Mouse (Mus musculus) stomach, embryonic 14.5 days (tissue): ENCODE results near the gene Tmem178b. TPM values are rescaled to one million over a fixed set of nuclear protein-coding genes. Genes with fewer than 3 reads are reported as not detected.

Source experiments
- ATAC-seq: fragments of 200-750 bp; cut with Nextera tagmentation; 2 replicates; pipeline ENCODE4 v1.8.0; 2017; ENCODE audit warnings: low read depth, moderate TSS enrichment; ENCODE audit not compliant: insufficient number of reproducible peaks, insufficient read depth, low FRiP score
- H3K27ac ChIP-seq: fragments of 300-500 bp; sonication (generic); 2 replicates; pipeline ENCODE4 v1.5.1; 2014; ENCODE audit warnings: mild to moderate bottlenecking, low read length, moderate library complexity, mixed read lengths
- H3K27me3 ChIP-seq: fragments of 300-500 bp; sonication (generic); 2 replicates; pipeline ENCODE4 v1.6.1; 2014; ENCODE audit warnings: low read length, control low read depth, mixed read lengths; ENCODE audit not compliant: control insufficient read depth, insufficient read depth
- H3K36me3 ChIP-seq: fragments of 300-500 bp; sonication (generic); 2 replicates; pipeline ENCODE4 v1.6.1; 2014; ENCODE audit warnings: mild to moderate bottlenecking, control low read depth, low read length, moderate library complexity, mixed read lengths; ENCODE audit not compliant: control insufficient read depth, insufficient read depth
- H3K4me1 ChIP-seq: fragments of 300-500 bp; sonication (generic); 2 replicates; pipeline ENCODE4 v1.6.1; 2014; ENCODE audit warnings: low read length, control low read depth, mixed read lengths; ENCODE audit not compliant: control insufficient read depth, insufficient read depth
- H3K4me2 ChIP-seq: fragments of 300-500 bp; sonication (generic); replicated peaks from 2 replicates; pipeline ENCODE4 v1.6.1; 2014; ENCODE audit warnings: low read depth, low read length, control low read depth
- H3K4me3 ChIP-seq: fragments of 300-500 bp; sonication (generic); 2 replicates; pipeline ENCODE4 v1.5.1; 2014; ENCODE audit warnings: low read depth, low read length, control low read depth
- H3K9ac ChIP-seq: fragments of 300-500 bp; sonication (generic); replicated peaks from 2 replicates; pipeline ENCODE4 v1.6.1; 2014; ENCODE audit warnings: low read depth, mild to moderate bottlenecking, control low read depth, low read length, moderate library complexity, mixed read lengths
- H3K9me3 ChIP-seq: fragments of 300-500 bp; sonication (generic); 2 replicates; pipeline ENCODE4 v1.6.1; 2016; ENCODE audit warnings: low read depth, low read length, control low read depth; ENCODE audit not compliant: control insufficient read depth
- WGBS: fragments of 180-500 bp; shearing (Covaris S2); extraction: QIAGEN DNeasy Blood & Tissue Kit; methylation state at CpG from one replicate; pipeline ENCODE4 v1.1.7; 2014; 5-methylcytosine and 5-hydroxymethylcytosine counted together
- polyA plus RNA-seq: library from polyadenylated mRNA; unstranded; fragments of >200 nt; fragmentation: Nextera tagmentation; extraction: Ambion mirVana; gene quantifications from 2 replicates; pipeline ENCODE4 v1.2.1, GENCODE M21; 2014

The Tmem178b gene
- polyA plus RNA-seq, 1 experiment from 2014 or later = 1.5 TPM

- ATAC-seq = no peak
- H3K4me3 ChIP-seq = no peak overlapping the region
- H3K4me1 ChIP-seq = no peaks in the 10 kb centered on the region
- WGBS = 69% methylated on average over 3 of the region's 3 CpGs
- H3K27ac ChIP-seq = no peak overlapping the region
- no peak overlapping the region for H3K9ac ChIP-seq
- no peak overlapping the region for H3K4me2 ChIP-seq
- H3K9me3 ChIP-seq = no peaks in the 10 kb centered on the region
- H3K27me3 ChIP-seq = no peaks in the 10 kb centered on the region
- no peaks in the 10 kb centered on the region for H3K36me3 ChIP-seq
These were observed 63.5 kb downstream of the Tmem178b start for GRCm38 (mm10) chr6:39936590-39936989.

DNA sequence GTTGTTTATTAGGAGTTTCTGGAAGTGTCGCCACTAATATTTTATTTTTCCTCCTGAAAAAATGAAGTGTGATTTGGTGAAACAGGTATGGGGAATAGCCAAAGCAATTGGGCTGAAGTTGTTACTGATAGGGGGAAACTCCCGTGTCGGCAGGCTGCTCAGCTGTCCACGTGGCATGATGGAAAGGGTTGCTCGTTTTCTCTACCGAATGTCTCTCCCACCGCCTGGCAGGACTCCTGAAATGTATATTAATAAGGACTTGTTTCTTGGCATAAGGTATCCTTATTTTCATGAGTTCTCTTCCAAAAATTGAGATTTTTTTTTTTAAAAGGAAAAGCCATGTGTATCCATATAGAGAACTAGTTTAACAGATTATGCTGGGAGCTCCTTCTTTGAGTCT is 67.8 kb downstream of the Tmem178b start:
- no peaks in the 10 kb centered on the region for H3K9me3 ChIP-seq
- no peaks in the 10 kb centered on the region for H3K4me1 ChIP-seq
- H3K36me3 ChIP-seq = no peaks in the 10 kb centered on the region
- H3K4me3 ChIP-seq = no peak overlapping the region
- ATAC-seq = no peak
- H3K27ac ChIP-seq = no peak overlapping the region
- no peaks in the 10 kb centered on the region for H3K27me3 ChIP-seq
- H3K9ac ChIP-seq = no peak overlapping the region
- WGBS = 75% methylated on average over 7 of the region's 7 CpGs
- no peak overlapping the region for H3K4me2 ChIP-seq

GRCm38 (mm10) chr6:39944854-39945253 is 71.8 kb downstream of the Tmem178b start:
- no peak for ATAC-seq
- Histone ChIP-seq H3K27me3 (no peaks in the 10 kb centered on the region), H3K9me3 (no peaks in the 10 kb centered on the region), H3K36me3 (no peaks in the 10 kb centered on the region), H3K9ac (no peak overlapping the region), H3K4me2 (no peak overlapping the region), H3K4me3 (no peak overlapping the region), H3K27ac (no peak overlapping the region), H3K4me1 (no peaks in the 10 kb centered on the region)
- WGBS = 77% methylated on average over 9 of the region's 9 CpGs

DNA sequence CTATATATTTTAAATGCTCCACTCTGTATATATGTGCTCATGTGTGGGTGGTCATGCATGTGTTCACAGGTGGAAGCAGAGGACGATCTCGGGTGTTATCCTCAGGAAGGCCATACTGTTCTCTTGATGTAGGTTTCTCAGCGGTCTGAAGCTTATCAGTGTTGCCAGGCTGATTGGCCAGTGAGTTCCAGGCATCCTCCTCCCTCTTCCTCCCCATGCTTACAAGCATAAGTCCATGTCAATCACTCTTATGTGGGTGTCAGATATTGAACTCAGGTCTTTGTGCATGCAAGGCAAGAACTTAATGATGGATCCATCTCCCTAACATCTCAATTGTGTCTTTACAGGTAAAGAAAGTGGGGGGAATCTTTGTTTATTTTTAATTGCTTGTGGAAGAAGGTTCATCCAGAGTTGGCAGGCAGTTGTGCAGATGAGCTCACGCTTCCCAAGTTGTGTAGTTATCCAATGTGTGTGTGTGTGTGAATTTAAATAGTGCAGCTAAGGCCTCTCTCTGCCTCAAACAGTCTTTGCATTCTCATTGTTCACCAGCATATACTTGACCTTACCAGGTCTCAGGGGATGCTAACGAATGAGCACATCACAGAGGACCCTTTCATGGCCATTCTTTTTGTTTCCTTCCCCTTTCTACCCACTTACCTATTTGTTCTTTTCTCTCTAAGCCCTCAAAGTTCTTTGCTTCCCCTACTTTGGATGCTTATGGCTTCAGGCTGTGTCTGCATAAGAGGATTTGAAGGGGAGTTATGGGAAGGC is 72.8 kb downstream of the Tmem178b start:
- WGBS = 84% methylated on average over 5 of the region's 5 CpGs
- Histone ChIP-seq H3K36me3 (no peaks in the 10 kb centered on the region), H3K9me3 (no peaks in the 10 kb centered on the region), H3K9ac (no peak overlapping the region), H3K4me1 (no peaks in the 10 kb centered on the region), H3K4me3 (no peak overlapping the region), H3K27ac (no peak overlapping the region), H3K27me3 (no peaks in the 10 kb centered on the region), H3K4me2 (no peak overlapping the region)
- no peak for ATAC-seq

DNA sequence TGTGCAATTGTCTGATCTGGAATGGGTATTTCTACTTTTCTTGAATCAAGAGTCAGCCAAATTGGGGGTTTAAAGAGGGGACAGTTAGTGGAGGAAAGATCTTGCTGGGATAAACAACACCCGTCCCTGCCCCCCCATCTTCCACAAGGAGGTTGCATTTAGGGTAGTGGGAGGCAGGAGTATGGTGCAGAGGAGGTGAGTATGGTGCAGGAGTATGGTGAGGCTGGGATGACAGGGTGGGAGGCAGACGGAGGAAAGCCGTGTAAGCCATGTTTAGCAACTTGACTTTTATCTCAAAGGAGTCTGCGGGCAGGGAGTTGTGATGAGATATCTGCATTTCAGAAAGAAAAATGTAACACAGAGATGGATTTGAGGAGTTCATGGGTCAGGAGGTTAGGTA is 73.5 kb downstream of the Tmem178b start:
- Histone ChIP-seq H3K36me3 (no peaks in the 10 kb centered on the region), H3K27me3 (no peaks in the 10 kb centered on the region), H3K9ac (no peak overlapping the region), H3K4me3 (no peak overlapping the region), H3K4me2 (no peak overlapping the region), H3K9me3 (no peaks in the 10 kb centered on the region), H3K27ac (no peak overlapping the region), H3K4me1 (no peaks in the 10 kb centered on the region)
- no peak for ATAC-seq
- 75% methylated on average over 4 of the region's 4 CpGs for WGBS

DNA sequence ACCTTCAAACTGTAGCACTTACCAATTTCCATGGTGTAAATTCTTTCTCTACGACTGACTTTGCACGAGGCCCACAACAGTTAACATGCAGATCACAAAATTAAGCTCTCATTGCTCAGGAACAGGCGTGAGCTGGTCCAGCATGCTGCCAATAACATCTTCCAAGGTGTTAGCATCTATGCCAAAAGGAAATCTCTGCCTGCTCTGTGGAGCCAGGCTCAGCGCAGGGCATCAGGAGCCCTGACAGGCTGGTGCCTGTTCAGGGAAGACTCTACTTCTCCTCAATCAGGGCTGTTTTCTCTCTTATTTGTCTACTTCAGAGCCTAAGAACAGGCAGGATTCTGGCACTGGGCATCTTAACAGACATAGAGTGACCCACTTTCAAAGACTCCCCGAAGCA is 80.9 kb downstream of the Tmem178b start:
- H3K4me2 ChIP-seq = no peak overlapping the region
- H3K4me3 ChIP-seq = no peak overlapping the region
- no peak for ATAC-seq
- WGBS = 82% methylated on average over 5 of the region's 5 CpGs
- no peak overlapping the region for H3K9ac ChIP-seq
- H3K36me3 ChIP-seq = no peaks in the 10 kb centered on the region
- H3K27ac ChIP-seq = no peak overlapping the region
- no peaks in the 10 kb centered on the region for H3K4me1 ChIP-seq
- no peaks in the 10 kb centered on the region for H3K9me3 ChIP-seq
- no peaks in the 10 kb centered on the region for H3K27me3 ChIP-seq

DNA sequence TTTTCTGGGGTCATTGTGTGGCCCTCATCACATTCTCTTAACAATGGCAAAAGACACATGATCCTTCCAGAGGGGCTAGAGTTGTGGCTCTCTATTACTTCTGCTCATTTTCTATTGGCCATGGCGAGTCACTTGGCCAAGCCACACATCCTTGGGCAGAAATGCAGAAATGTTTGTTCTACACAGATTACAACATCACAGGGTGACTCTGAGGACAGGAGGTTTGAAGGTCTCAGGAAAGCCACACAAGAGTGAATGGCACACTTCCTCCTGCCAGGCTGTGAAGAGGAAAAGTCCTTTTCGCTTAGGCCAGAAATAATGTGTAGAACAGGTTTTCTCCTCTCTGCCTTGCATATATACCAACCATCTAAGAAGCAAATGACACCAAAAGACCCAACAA is 82.1 kb downstream of the Tmem178b start:
- WGBS = 86% methylated on average over 2 of the region's 2 CpGs
- no peak for ATAC-seq
- H3K27me3 ChIP-seq = no peaks in the 10 kb centered on the region
- H3K4me2 ChIP-seq = no peak overlapping the region
- no peak overlapping the region for H3K9ac ChIP-seq
- no peaks in the 10 kb centered on the region for H3K9me3 ChIP-seq
- H3K36me3 ChIP-seq = no peaks in the 10 kb centered on the region
- H3K4me3 ChIP-seq = no peak overlapping the region
- H3K4me1 ChIP-seq = no peaks in the 10 kb centered on the region
- no peak overlapping the region for H3K27ac ChIP-seq

DNA sequence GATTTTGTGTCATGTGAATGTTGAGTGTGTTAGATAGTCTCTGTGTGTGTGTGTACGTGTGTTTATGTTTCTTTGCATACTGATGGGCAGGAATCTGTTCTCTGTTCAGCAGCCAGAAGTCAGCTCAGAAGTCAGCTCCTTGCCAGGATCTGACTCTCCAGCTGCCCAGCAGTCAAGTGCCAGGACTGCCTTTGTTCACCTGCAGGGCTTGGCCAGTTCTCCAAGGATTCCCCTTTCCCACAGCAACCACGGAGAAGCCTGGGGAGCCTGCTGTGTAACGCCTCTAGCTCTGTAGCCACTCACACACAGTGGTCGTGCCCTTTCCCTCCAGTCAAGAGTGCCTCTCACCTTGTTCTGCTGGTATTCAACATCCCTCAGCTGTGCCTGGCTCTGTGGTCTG is 91.5 kb downstream of the Tmem178b start:
- Histone ChIP-seq H3K27me3 (no peaks in the 10 kb centered on the region), H3K4me3 (no peak overlapping the region), H3K9ac (no peak overlapping the region), H3K4me2 (no peak overlapping the region), H3K4me1 (no peaks in the 10 kb centered on the region), H3K9me3 (no peaks in the 10 kb centered on the region), H3K36me3 (no peaks in the 10 kb centered on the region), H3K27ac (no peak overlapping the region)
- ATAC-seq = no peak
- 65% methylated on average over 4 of the region's 4 CpGs for WGBS

DNA sequence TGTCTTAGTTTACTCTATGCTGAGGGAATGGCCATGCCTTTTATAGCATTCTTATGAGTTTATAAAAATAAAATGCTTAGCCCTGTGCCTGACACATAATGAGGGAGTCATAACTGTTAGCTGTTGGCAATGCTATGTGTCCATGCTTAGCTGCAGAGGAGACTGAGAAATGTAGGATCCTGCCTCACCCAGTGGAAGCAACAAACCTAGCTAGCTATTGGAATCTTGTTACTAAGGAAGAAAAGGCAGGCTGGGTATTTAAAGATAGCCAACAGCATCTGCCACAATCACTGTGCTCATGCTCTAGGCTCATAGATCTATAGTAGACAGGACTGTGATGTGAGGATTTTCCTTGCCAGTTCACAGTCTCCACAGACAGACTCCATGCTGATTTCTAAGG is 97.2 kb downstream of the Tmem178b start:
- Histone ChIP-seq H3K9ac (no peak overlapping the region), H3K4me2 (no peak overlapping the region), H3K27me3 (no peaks in the 10 kb centered on the region), H3K4me1 (no peaks in the 10 kb centered on the region), H3K4me3 (no peak overlapping the region), H3K9me3 (no peaks in the 10 kb centered on the region), H3K27ac (no peak overlapping the region), H3K36me3 (no peaks in the 10 kb centered on the region)
- ATAC-seq = no peak
